Mouse (Mus musculus) stomach, embryonic 14.5 days (tissue): Measurements from ENCODE around the gene Ednrb. TPM values are rescaled to one million over a fixed set of nuclear protein-coding genes. Genes with fewer than 3 reads are reported as not detected.
A peak's percentile ranks its signal among the peaks of the same experiment; 100 is the strongest.

Source experiments
- ATAC-seq: fragments of 200-750 bp; cut with Nextera tagmentation; 2 replicates; pipeline ENCODE4 v1.8.0; 2017; ENCODE audit warnings: low read depth, moderate TSS enrichment; ENCODE audit not compliant: insufficient number of reproducible peaks, insufficient read depth, low FRiP score
- H3K27ac ChIP-seq: fragments of 300-500 bp; sonication (generic); 2 replicates; pipeline ENCODE4 v1.5.1; 2014; ENCODE audit warnings: mild to moderate bottlenecking, low read length, moderate library complexity, mixed read lengths
- H3K27me3 ChIP-seq: fragments of 300-500 bp; sonication (generic); 2 replicates; pipeline ENCODE4 v1.6.1; 2014; ENCODE audit warnings: low read length, control low read depth, mixed read lengths; ENCODE audit not compliant: control insufficient read depth, insufficient read depth
- H3K36me3 ChIP-seq: fragments of 300-500 bp; sonication (generic); 2 replicates; pipeline ENCODE4 v1.6.1; 2014; ENCODE audit warnings: mild to moderate bottlenecking, control low read depth, low read length, moderate library complexity, mixed read lengths; ENCODE audit not compliant: control insufficient read depth, insufficient read depth
- H3K4me1 ChIP-seq: fragments of 300-500 bp; sonication (generic); 2 replicates; pipeline ENCODE4 v1.6.1; 2014; ENCODE audit warnings: low read length, control low read depth, mixed read lengths; ENCODE audit not compliant: control insufficient read depth, insufficient read depth
- H3K4me2 ChIP-seq: fragments of 300-500 bp; sonication (generic); replicated peaks from 2 replicates; pipeline ENCODE4 v1.6.1; 2014; ENCODE audit warnings: low read depth, low read length, control low read depth
- H3K4me3 ChIP-seq: fragments of 300-500 bp; sonication (generic); 2 replicates; pipeline ENCODE4 v1.5.1; 2014; ENCODE audit warnings: low read depth, low read length, control low read depth
- H3K9ac ChIP-seq: fragments of 300-500 bp; sonication (generic); replicated peaks from 2 replicates; pipeline ENCODE4 v1.6.1; 2014; ENCODE audit warnings: low read depth, mild to moderate bottlenecking, control low read depth, low read length, moderate library complexity, mixed read lengths
- H3K9me3 ChIP-seq: fragments of 300-500 bp; sonication (generic); 2 replicates; pipeline ENCODE4 v1.6.1; 2016; ENCODE audit warnings: low read depth, low read length, control low read depth; ENCODE audit not compliant: control insufficient read depth
- WGBS: fragments of 180-500 bp; shearing (Covaris S2); extraction: QIAGEN DNeasy Blood & Tissue Kit; methylation state at CpG from one replicate; pipeline ENCODE4 v1.1.7; 2014; 5-methylcytosine and 5-hydroxymethylcytosine counted together
- polyA plus RNA-seq: library from polyadenylated mRNA; unstranded; fragments of >200 nt; fragmentation: Nextera tagmentation; extraction: Ambion mirVana; gene quantifications from 2 replicates; pipeline ENCODE4 v1.2.1, GENCODE M21; 2014

Gene Ednrb
- polyA plus RNA-seq, 1 experiment from 2014 or later: 126 TPM

DNA sequence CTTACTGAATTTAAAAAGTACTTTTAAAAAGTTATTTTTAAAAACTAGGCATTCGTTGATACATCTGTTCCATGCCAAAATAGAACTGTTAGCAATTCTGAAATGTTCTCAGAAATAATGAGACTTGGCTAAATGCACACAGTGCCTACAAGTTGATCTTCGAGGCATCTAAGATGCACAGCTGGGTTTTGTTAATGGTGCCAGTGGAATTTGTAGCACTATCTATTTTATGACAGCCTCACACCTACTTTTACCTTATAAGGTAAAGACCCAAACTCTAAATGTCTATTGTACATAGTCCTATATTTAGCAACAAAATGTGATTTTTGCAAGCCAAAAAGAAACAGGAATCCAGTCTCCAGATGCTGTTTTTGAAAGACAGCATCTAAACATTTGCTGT, 21.0 kb upstream of the Ednrb start:
- no peak for ATAC-seq

DNA sequence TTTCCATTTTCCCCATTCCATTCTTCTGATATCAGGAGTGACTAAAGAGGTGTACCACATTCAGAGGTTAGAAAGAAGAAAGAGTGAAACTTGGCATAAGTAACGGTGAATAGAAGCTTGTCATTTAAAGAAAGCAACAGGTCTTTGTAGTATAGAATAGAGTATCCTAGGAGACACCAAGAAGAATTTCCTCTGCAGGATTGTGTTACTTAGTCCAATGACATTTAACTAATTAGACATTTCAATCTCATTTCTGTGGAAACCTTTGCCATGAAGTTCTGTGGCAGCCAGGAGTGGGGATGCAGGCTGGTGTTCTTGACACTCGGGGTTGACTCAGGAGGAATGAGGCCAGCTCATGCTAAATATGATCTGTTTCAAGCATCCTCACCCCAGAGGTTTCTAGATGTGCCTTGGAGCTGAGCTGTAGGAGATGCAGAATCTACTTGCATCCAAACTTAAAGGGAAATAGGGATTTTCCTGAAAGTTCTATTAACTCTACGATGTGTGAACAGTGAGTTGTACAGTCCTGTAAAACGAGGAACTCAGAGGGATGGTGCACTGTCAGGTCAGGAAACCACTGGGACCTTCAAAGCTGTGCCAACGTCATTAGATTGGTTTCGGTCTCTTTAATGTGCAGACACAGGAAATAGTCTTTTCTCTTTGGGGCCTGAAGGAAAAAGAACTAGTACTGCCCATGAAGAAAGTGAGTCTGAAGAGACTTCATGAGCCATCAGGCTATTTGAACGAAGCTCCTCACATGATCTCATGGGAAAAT, 6.1 kb upstream of the Ednrb start:
- 86% methylated on average over 7 of the region's 7 CpGs for WGBS
- ATAC-seq: no peak
- no peaks in the 10 kb centered on the region for H3K27me3 ChIP-seq
- H3K4me3 ChIP-seq: no peak overlapping the region
- no peaks in the 10 kb centered on the region for H3K9me3 ChIP-seq
- no peak overlapping the region for H3K4me2 ChIP-seq
- H3K4me1 ChIP-seq: no peaks in the 10 kb centered on the region
- H3K9ac ChIP-seq: no peak overlapping the region
- H3K27ac ChIP-seq: no peak overlapping the region
- no peaks in the 10 kb centered on the region for H3K36me3 ChIP-seq

More for the DNA sequence above, 21.0 kb upstream of the Ednrb start:
- no peaks in the 10 kb centered on the region for H3K4me1 ChIP-seq
- no peaks in the 10 kb centered on the region for H3K9me3 ChIP-seq
- no peaks in the 10 kb centered on the region for H3K36me3 ChIP-seq
- 42% methylated on average over 2 of the region's 2 CpGs for WGBS
- no peaks in the 10 kb centered on the region for H3K27me3 ChIP-seq
- H3K4me2 ChIP-seq: no peak overlapping the region
- H3K9ac ChIP-seq: no peak overlapping the region
- no peak overlapping the region for H3K4me3 ChIP-seq
- no peak overlapping the region for H3K27ac ChIP-seq

DNA sequence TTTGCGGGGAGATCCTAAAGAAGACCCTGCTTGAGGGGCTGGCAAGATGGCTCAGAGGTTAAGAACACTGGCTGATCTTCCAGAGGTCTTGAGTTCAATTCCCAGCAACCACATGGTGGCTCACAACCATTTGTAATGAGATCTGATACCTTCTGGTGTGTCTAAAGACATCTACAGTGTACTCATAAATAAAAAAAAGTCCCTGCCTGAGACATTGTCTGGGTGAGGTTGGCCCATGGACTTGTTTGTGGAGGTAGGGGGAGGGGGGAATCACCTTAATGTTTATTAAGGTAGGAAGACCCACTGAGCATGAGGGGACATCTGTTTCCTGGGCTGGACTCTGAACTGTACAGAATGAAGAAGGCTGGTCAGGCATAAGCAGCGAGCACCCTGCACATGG, 1.5 kb upstream of the Ednrb start:
- Histone ChIP-seq H3K27me3 (no peaks in the 10 kb centered on the region), H3K4me2 (no peak overlapping the region), H3K4me1 (peaks cover 5% of the 10 kb centered on the region; the same call in 1 of the 2 replicates), H3K27ac (no peak overlapping the region), H3K9me3 (no peaks in the 10 kb centered on the region), H3K9ac (no peak overlapping the region), H3K36me3 (no peaks in the 10 kb centered on the region), H3K4me3 (no peak overlapping the region)
- 93% methylated on average over 2 of the region's 2 CpGs for WGBS
- no peak for ATAC-seq

DNA sequence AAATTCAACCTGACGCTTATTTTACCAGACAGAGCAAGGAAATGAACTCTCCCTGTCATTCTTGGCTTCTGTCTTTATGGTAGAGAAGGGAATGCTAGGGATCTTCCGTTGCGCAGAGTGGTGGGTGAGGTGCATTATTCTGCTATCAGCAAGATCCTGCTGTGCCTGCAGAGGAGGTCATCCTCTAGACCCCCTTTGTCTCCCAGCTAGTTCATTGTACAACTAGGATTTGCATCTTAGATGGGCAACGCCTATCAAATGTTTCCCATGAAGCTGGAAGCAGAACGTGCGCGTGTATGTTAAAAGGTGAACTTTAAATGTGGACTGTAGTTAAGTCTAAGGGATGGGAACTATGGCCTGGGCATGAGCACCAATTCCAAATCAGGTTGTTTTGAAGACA, 742 bp upstream of the Ednrb start:
- ATAC-seq: no peak
- H3K4me3 ChIP-seq: no peak overlapping the region
- H3K27ac ChIP-seq: no peak overlapping the region
- H3K4me1 ChIP-seq: peaks cover 5% of the 10 kb centered on the region; the same call in 1 of the 2 replicates
- no peak overlapping the region for H3K4me2 ChIP-seq
- H3K36me3 ChIP-seq: no peaks in the 10 kb centered on the region
- no peaks in the 10 kb centered on the region for H3K27me3 ChIP-seq
- no peak overlapping the region for H3K9ac ChIP-seq
- H3K9me3 ChIP-seq: no peaks in the 10 kb centered on the region
- WGBS: 89% methylated on average over 7 of the region's 7 CpGs

DNA sequence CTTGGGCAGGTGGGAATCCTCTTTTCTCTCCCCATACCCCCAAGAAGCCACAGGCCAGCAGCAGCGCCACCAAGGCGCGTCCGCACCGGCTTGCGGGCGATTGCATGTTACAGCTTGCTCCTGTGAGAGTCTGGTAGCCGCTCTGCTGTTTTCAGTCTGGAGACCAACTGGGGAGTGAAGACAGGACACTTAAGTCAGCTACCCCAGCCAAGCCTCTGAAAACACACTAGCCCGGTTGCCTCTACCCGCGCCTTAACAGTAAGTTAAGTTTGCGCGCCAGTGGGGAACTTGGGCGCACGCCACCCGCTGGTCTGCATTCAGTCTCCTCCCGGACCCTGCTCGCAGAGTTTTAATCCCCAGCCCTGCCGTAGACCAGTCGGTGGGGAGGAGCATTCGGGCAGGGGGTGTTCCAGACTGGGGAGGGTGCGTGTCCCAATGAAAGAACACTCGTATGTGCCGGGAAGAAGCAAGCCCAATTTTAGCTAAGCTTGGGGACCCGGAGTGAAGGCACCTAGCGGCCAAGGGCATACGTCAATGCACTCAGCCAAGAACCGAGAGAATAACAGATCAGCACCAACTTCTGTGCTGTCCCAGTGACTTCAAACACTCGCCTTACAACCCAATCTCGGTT, 716 bp downstream of the Ednrb start:
- Histone ChIP-seq H3K4me2 (peak overlapping the region; percentile 84), H3K27ac (peak overlapping the region; percentile 71), H3K4me3 (peak overlapping the region; percentile 49), H3K9me3 (no peaks in the 10 kb centered on the region), H3K9ac (peak overlapping the region; percentile 37), H3K4me1 (peaks cover 5% of the 10 kb centered on the region; the same call in 1 of the 2 replicates), H3K27me3 (no peaks in the 10 kb centered on the region), H3K36me3 (no peaks in the 10 kb centered on the region)
- under 1% methylated on average over 30 of the region's 30 CpGs for WGBS
- ATAC-seq: peak; percentile 68; the same call in 1 of the 2 replicates

DNA sequence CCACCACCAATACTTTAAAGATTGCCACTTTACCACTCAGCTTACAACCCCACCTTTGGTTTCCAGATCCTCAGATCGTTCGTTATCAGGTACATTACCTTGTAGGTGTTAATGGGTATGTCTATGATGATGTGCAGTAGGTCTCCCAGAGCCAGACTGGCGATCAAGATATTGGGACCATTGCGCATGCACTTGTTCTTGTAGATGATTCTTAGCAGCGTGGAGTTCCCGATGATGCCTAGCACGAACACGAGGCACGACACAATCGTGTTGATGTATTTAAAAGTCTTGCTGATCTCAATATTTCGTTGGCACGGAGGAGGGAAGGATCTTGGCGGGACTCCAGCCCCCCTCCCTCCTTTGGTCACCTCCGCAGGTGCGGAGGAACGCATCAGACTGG, 1.3 kb downstream of the Ednrb start:
- peak overlapping the region; percentile 84 for H3K4me2 ChIP-seq
- H3K27ac ChIP-seq: peak overlapping the region; percentile 71; the same call in 1 of the 2 replicates
- ATAC-seq: no peak
- peak overlapping the region; percentile 37 for H3K9ac ChIP-seq
- H3K36me3 ChIP-seq: no peaks in the 10 kb centered on the region
- peaks cover 5% of the 10 kb centered on the region; the same call in 1 of the 2 replicates for H3K4me1 ChIP-seq
- H3K4me3 ChIP-seq: peak overlapping the region; percentile 49
- 12% methylated on average over 16 of the region's 16 CpGs for WGBS
- no peaks in the 10 kb centered on the region for H3K27me3 ChIP-seq
- H3K9me3 ChIP-seq: no peaks in the 10 kb centered on the region

DNA sequence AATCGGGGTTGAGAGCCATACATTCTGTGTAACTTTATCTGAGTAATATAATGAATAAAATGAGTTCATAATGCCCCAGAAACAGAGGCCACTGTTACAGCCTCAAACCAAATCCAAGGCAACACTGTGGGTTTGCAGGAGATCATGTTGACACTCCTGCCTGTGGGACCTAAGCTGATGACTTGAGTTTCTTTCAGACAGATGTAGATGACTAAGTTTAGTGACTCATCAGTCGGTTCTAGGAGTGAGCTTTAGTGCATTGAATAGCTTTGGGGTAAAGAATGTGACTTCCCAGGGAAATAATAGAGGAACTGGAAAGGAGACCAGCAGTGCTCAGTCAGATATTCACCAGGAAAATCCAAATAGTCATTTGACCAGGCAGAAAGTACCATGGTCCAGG, 3.8 kb downstream of the Ednrb start:
- Histone ChIP-seq H3K4me3 (no peak overlapping the region; the same call in 1 of the 2 replicates), H3K36me3 (no peaks in the 10 kb centered on the region), H3K9me3 (no peaks in the 10 kb centered on the region), H3K9ac (no peak overlapping the region), H3K4me1 (peaks cover 5% of the 10 kb centered on the region; the same call in 1 of the 2 replicates), H3K27ac (no peak overlapping the region), H3K27me3 (no peaks in the 10 kb centered on the region), H3K4me2 (peak overlapping the region; percentile 5; the same call in 1 of the 2 replicates)
- 78% methylated on average over 2 of the region's 2 CpGs for WGBS
- no peak for ATAC-seq

DNA sequence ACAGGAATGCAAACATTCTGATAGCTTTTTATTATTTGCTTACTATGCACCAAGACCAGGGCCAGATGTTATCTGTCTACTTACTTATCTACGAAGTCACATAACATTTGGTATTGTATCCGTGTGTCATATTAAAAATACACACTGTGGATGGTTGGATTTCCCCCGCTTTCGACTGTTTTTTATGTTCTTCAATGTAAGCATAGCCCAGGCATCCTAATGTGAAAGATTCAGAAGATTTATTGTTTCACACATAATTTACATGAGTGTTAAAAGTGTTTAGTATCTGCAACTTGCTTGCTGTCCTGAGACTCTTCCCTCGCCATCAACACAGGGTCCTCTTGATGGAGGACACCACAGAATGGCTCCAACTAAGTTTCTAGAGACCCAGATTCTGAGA, 5.3 kb downstream of the Ednrb start:
- 52% methylated on average over 5 of the region's 5 CpGs for WGBS
- Histone ChIP-seq H3K4me2 (no peak overlapping the region), H3K4me3 (no peak overlapping the region), H3K27ac (no peak overlapping the region), H3K36me3 (no peaks in the 10 kb centered on the region), H3K9me3 (no peaks in the 10 kb centered on the region), H3K4me1 (no peaks in the 10 kb centered on the region; the same call in 1 of the 2 replicates), H3K27me3 (no peaks in the 10 kb centered on the region), H3K9ac (no peak overlapping the region)
- ATAC-seq: no peak
